Mouse (Mus musculus) pancreas, adult 10 weeks (tissue): ENCODE measurements around the gene Sry. TPM values are rescaled to one million over a fixed set of nuclear protein-coding genes. Genes with fewer than 3 reads are reported as not detected.

Experiments used
- polyA plus RNA-seq: library from polyadenylated mRNA; stranded (reverse); fragments of 350-450 nt; fragmentation: Illumina TruSeq; extraction: RNeasy Lipid Tissue Mini Kit (QIAGEN cat#74804); gene quantifications from one replicate; pipeline ENCODE4 v1.2.3, GENCODE M21; 2015; ENCODE audit warnings: low read depth, low replicate concordance; ENCODE audit not compliant: insufficient read depth

Sry gene
- not detected for polyA plus RNA-seq

GRCm38 (mm10) chrY:2663558-2663957 lies at the start of gene Sry:
Sry (minus strand) TSS chrY:2663658.

Other genes with a start within 250 kb of the Sry start
- not detected for gene H2al2c, start 64.6 kb downstream of the Sry start, polyA plus RNA-seq
- gene H2al2b, start 57.0 kb upstream of the Sry start, polyA plus RNA-seq = not detected
- not detected for gene Gm4064, start 132.5 kb upstream of the Sry start, polyA plus RNA-seq
- gene Rbmy, start 167.0 kb upstream of the Sry start, polyA plus RNA-seq = not detected
- not detected for gene Gm10256, start 167.0 kb upstream of the Sry start, polyA plus RNA-seq
- not detected for gene Gm10352, start 237.3 kb upstream of the Sry start, polyA plus RNA-seq